22 mouse cellular contexts compared by ENCODE assay signal in the genomic region with DNA sequence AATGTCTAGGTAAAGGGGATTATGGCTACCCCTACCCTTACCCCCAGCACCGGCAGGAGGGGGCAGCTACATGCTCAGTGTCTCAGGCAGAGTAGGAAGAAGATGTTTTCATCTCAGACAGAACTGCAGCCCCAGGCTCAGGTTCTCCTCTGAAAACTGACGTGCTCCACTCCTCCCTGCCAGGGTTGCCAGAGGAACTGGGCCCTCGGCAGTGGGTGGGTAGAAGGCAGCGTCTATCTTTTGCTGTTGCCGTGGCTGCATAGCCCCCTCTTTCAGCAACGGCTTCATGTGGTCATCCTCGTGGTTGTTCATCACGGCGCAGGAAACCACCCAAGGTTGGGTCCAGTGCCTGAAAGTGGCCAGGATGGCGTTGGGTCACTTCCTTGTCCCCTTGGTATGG.
DNase-seq lines count a peak whose midpoint lies in the region; ATAC-seq lines count a peak whose summit lies in the region.
"Had no signal": no experiment of that assay in that cellular context is flagged by ENCODE, and none has a peak within 500 bp of the region (broad histone marks: within the 10 kb centered on the region; RNA-seq: fewer than 3 reads in every experiment).

No protein-coding gene starts in this region.

- H3K27ac ChIP-seq in intestine, embryonic 15.5 days = no peak overlapping the region
- H3K27ac ChIP-seq: forebrain, embryonic 10.5 days; forebrain, embryonic 13.5 days; gastrocnemius, adult 2 months; hindbrain, embryonic 12.5 days; hindbrain, embryonic 15.5 days had no signal

- no peaks in the 10 kb centered on the region for H3K27me3 ChIP-seq in intestine, embryonic 15.5 days (replicated peaks)
- H3K27me3 ChIP-seq: forebrain, embryonic 13.5 days; hindbrain, embryonic 12.5 days; hindbrain, embryonic 15.5 days had no signal

- H3K36me3 ChIP-seq in intestine, embryonic 15.5 days = no peaks in the 10 kb centered on the region
- H3K36me3 ChIP-seq: forebrain, embryonic 10.5 days; hindbrain, embryonic 12.5 days; hindbrain, embryonic 15.5 days had no signal

- H3K4me1 ChIP-seq in intestine, embryonic 15.5 days (replicated peaks) = no peaks in the 10 kb centered on the region

- intact Hi-C loops in left cerebral cortex, postnatal 14 days (cut with DNase I) = no loop called here
- intact Hi-C loops in left cerebral cortex, postnatal 4 days (cut with DNase I) = no loop called here

- WGBS in intestine, embryonic 15.5 days = 81% methylated on average over 10 of the region's 10 CpGs

- H3K9me3 ChIP-seq in intestine, embryonic 15.5 days = no peaks in the 10 kb centered on the region
- H3K9me3 ChIP-seq: forebrain, embryonic 10.5 days; forebrain, embryonic 13.5 days; hindbrain, embryonic 12.5 days; hindbrain, embryonic 15.5 days had no signal

- no peak overlapping the region for H3K4me3 ChIP-seq in intestine, embryonic 15.5 days (replicated peaks)
- H3K4me3 ChIP-seq: forebrain, embryonic 10.5 days; forebrain, embryonic 13.5 days; gastrocnemius, adult 2 months; hindbrain, embryonic 12.5 days; hindbrain, embryonic 15.5 days had no signal

- DNase-seq in frontal cortex, postnatal 25 days (ENCODE audit: low spot score in 2 of 2) = no peak
- DNase-seq in left cerebral cortex, postnatal 14 days (ENCODE audit: low spot score in 2 of 2) = peak; percentile 61 to 77
- no peak for DNase-seq in left cerebral cortex, postnatal 4 days
- DNase-seq in right cerebral cortex, adult 2 months (ENCODE audit: low spot score in 2 of 2) = peak; percentile 40 to 57
- no peak for DNase-seq in right cerebral cortex, postnatal 25 days
- DNase-seq in frontal cortex, postnatal 14 days (ENCODE audit: low spot score in 2 of 2) = peak; percentile 34 to 52
- DNase-seq: adrenal gland, adult 8-10 months; adrenal gland, postnatal 25 days; cerebellum, adult 18-20 months; cerebellum, adult 9-10 months; cerebellum, postnatal 14 days; gastrocnemius, adult 2 months; gastrocnemius, postnatal 14 days had no signal

- H3K9ac ChIP-seq in intestine, embryonic 15.5 days = no peak overlapping the region
- H3K9ac ChIP-seq: forebrain, embryonic 13.5 days; hindbrain, embryonic 12.5 days; hindbrain, embryonic 15.5 days had no signal

- ATAC-seq in frontal cortex, adult (ENCODE audit: low TSS enrichment) = peak; percentile 53; the same call in 1 of the 2 replicates
- no peak for ATAC-seq in intestine, embryonic 15.5 days
- ATAC-seq: activated CD4-positive, CD25-positive, alpha-beta regulatory T cell, adult 4 months; forebrain, embryonic 13.5 days; forebrain, embryonic 16.5 days had no signal

- H3K4me2 ChIP-seq in intestine, embryonic 15.5 days (replicated peaks) = no peak overlapping the region
- H3K4me2 ChIP-seq: forebrain, embryonic 13.5 days; heart, embryonic 11.5 days; hindbrain, embryonic 12.5 days; hindbrain, embryonic 15.5 days had no signal

Comparison
In these comparisons a context has a peak if more than half of its experiments do, and no peak if none do; other contexts are left out.
1. DNase-seq: peak in left cerebral cortex, postnatal 14 days (2 of 2), right cerebral cortex, adult 2 months (2 of 2) and frontal cortex, postnatal 14 days (2 of 2); none in frontal cortex, postnatal 25 days (0 of 2), left cerebral cortex, postnatal 4 days (single experiment) and right cerebral cortex, postnatal 25 days (single experiment).